Mouse (Mus musculus) kidney, adult 2 months (tissue): ENCODE measurements around the gene Lrrc2.

Experiments used
- CTCF ChIP-seq: fragments of 200-500 bp; conservative IDR thresholded peaks from 2 replicates; pipeline ENCODE4 v1.5.1; 2011; ENCODE audit warnings: low read depth, mild to moderate bottlenecking, control low read depth, low read length, moderate library complexity, mixed read lengths; ENCODE audit not compliant: insufficient read depth, insufficient read length
- POLR2A ChIP-seq: fragments of 200-500 bp; IDR thresholded peaks from one replicate; pipeline ENCODE4 v1.6.1; 2011; ENCODE audit warnings: low read depth, low read length, control low read depth

DNA sequence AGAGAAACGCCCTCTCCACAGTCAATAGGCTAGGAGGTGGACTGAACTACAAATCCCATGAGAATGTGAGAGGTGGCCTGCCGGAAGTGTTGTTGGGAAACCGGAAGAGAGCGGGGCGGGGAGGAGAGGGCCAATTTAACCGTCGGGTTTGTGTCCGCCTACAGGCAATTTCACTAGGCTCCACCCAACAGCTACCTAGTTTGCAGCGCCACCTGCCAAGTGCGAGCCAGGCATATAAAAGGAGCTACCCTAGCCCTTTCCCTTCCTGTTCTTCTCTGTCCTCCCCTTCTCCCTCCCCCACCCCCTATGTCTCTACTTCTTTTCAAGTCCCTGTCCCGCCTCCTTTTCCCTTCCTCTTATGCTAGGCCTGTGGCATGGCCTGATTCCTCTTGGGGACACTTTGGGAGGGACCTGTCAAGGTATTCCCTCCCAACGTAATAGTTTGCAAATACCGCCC, 43.4 kb downstream of the Lrrc2 start:
- peak; percentile 37 for TF ChIP-seq CTCF
- peak; percentile 29 for TF ChIP-seq POLR2A
